Mouse (Mus musculus) kidney, adult 9 months (tissue): ENCODE data around the gene Dclk2.

Experiments
- DNase-seq: peaks from one replicate; pipeline ENCODE4 v3.0.0; 2022

The Dclk2 gene

DNA sequence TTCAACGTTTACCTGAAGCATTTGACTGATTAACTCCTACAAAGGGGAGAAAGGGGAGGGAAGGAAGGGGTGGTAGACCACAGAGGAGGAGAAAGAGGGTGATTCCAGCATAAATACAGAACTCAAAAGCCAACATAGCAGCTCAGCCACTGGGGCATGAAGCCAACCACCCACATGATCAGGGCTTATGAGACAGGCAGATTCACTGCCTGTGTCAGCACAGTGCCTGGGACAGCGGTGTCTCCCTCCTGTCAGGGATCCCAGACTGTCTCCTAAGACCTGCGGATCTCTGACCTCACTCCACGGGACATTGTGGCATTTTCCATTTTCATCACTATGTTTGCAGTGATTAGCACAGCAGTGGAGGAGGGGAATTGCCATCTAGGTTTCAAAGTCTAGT is 127.4 kb downstream of the Dclk2 start:
- DNase-seq, result peak; percentile 43

GRCm38 (mm10) chr3:86789752-86790151 is 130.9 kb downstream of the Dclk2 start:
- no peak for DNase-seq

- DNase-seq, result peak; percentile 78
These were observed 131.9 kb downstream of the Dclk2 start for GRCm38 (mm10) chr3:86788711-86789110.

DNA sequence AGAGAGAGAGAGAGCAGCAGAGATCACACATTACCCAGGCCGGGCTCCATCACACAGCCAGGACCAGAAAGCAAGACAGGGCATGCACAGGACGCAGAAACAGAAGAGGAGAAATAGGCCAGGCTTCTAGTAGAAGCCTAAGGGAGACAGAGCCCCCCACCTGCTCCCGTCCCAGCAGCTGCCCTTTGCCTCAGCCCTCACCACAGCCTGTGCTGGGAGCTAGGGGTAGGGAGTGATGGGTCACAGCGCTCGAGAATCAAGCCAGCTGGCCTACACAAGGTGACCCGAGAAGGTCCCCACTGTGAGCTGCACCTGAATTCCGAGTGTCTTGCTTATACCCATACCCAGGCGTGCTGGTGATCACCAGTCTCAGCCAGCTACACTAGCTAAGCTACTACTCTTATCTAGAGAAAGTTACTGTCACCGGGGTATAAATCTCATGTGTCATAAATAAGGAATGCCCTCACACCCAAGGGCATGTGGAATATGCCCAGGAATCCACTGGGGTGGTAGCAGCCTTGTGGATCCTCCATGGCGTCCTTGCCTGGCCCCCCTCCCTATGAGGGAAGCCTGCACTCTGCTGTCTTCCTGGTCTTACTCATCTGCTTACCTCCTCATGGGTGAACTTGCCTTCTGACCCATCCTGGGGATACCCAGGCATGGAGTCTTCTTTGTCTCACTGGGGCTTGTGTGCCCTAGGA is 133.1 kb downstream of the Dclk2 start:
- DNase-seq, result no peak

DNA sequence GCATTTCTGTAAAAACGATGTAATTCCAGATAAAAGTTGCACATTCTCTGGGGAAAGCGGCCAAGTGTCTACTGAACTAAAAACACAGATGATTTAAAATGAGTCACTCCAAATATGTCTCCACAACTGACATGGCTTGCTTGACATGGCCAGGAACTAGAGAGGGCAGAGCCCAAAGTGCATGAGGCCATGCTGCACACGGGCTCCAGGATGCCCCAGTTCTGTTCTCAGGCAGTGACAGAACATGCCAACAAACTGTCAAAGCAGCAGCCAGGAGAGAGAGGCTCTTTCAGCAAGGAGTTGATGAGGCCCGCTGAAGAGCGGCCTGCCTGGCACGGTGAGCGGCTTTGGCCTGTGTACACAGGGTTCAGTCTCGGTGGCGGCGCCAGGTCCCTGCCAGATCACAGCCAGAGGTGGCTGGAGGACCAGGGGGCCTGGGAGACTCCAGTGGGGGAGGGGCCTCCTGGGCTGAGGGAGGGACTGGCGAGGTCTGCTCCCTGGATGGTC is 133.8 kb downstream of the Dclk2 start:
- DNase-seq, result no peak

DNA sequence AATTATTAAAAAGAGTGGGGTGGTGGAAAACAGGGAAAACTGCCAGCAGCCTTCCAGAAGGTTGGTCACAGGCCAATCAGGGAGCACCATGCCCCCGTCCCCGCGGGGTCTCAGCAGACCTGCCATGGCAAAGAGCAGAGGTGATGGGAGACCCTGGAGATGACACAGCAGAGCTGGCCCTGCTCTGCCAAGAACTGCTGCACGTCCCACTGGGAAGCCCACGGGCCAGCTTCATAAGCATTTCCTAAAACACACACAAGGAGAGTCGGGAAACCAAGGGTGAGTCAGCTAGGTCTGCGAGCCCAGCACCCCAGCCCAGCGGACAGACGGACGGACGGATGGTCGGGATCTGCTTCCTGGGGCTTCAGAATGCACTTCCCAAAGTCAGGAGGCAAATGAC is 134.4 kb downstream of the Dclk2 start:
- DNase-seq, result no peak

- no peak for DNase-seq
These were observed 135.7 kb downstream of the Dclk2 start for GRCm38 (mm10) chr3:86784930-86785329.

- no peak for DNase-seq
These were observed 136.6 kb downstream of the Dclk2 start for GRCm38 (mm10) chr3:86784051-86784450.

- no peak for DNase-seq
These were observed 140.9 kb downstream of the Dclk2 start for GRCm38 (mm10) chr3:86779704-86780103.

DNA sequence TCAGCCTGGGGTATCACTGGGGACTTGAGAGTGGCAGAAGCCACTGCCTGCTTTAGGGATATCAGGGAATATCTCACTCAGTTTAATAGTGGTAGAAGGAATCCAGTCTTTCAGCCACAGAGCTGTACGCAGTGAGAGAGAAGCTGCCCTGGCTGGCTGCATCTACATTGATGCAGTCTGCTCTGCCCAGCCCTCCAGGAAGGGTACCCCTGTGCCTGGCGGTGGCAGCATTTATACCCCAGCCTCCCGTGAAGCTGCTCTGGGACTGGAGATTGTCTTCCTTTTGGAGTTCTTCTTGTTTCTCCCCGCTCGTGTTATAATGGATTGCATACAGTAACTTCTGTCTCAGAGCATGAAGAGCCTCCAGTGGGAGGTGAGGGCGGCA is 145.2 kb downstream of the Dclk2 start:
- DNase-seq, result no peak

DNA sequence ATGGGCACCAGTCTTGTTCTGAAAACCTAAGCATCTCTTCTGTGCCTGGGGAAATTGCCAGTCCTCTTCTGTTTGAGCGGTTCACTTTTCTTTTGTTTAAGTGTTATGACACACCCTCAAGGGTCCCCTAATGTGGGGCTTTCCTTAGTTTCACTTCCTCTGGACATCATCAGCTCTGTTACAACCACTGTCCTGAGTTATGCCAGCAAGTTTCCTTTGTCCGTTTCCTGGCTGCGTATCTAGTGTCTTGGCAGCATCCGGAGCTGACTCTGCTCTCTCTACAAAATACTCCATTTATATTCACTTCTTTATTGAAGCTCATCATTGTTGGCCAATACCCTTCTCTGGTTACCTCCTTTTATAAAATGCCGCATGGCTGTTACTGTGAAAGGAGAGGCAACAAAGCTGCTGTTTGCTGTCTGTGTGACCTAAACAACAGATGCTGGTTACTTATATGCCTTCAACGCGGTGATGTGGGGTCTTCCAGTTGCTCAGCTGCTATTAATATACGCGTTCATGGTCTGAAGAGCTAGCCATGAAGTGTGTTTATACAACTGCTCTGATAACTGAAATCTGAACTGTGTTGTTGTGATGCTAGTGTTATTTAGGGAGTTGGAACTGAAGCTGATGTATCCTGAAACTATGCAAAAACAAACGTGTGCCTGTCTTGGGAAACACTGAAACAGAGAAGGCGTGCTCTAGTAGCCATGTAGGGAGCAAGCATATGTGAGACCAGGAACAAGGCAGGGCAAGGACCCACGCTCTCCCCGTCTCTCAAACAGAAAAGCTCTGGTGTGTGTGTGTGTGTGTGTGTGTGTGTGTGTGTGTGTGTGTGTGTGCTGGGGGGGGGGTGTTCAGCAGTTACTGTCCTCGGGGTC is 145.8 kb downstream of the Dclk2 start:
- peak; percentile 54 for DNase-seq

DNA sequence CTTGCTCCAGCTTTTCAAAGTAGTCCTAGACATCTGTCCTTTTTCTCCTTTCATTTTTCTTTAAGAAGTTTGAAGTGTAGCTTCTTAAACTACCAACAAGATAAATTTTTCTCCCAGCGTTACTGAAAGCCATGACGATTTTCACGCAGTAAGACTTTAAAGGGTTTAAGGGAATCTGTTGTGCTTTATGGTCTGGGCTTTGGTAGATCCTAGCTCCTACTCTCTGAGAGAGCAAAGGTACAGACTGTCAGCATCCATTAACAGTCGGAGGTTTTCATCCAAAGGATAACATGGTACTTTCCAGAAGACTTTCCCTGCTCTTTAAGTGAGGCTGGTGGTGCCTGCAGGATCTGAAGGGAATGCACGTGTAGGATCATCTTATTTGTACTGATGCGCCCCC is 151.7 kb downstream of the Dclk2 start:
- no peak for DNase-seq

DNA sequence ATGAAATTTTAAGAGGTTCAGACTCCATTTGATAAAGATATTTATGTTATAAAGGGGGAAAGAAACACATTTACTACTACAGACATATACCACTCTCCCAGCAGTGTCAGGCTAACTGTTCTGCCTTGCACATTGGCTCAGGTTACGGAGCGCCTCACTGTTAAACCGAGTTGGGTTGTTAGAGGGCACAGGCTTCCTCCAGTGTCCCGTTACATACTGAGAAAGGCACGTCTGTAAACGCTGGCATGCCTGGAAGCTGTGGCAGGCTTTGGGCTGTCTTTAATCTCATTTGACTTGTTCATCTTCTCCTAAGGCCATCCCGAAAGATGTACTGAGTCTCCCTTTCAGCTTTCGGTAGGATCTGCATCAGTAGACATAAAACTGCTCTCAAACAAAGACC is 152.1 kb downstream of the Dclk2 start:
- no peak for DNase-seq

DNA sequence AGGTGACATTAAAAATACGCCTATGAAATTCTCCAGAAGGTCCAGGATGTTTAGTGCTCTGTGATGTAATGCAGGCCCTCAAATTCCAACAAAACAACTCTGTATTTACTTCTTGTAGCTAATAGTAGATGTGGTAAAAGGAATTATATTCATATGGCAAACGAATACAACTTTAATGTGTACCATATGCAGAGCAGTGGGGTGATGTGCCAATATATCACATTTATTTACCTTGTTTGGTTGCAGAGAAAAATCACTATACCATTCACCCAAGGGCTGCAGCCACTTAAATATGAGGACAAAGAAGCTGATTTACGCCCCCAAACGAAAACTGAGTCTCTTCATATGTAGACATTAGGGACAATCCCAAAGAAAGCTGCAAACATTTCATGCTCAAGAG is 158.2 kb downstream of the Dclk2 start:
- DNase-seq, result no peak

DNA sequence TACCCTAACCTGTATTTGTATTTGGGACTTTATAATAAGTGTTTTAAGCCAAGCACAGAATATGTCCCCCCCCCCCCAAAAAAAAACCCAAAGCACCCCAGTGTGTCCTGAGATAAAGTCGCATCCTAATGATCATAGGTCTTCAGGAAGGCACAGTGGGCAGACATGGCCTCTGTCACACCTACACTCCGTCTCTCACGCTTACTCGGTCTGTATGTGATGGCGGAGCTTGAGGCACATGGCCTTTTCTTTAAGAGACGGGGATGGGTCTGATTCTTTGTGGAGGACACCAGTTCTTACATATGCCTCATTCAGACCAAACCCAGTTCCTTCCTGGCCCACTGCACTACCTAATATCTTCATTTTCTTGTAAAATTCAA is 158.6 kb downstream of the Dclk2 start:
- DNase-seq, result no peak

GRCm38 (mm10) chr3:86761095-86762035 is 159.3 kb downstream of the Dclk2 start:
- peak; percentile 79 for DNase-seq

DNA sequence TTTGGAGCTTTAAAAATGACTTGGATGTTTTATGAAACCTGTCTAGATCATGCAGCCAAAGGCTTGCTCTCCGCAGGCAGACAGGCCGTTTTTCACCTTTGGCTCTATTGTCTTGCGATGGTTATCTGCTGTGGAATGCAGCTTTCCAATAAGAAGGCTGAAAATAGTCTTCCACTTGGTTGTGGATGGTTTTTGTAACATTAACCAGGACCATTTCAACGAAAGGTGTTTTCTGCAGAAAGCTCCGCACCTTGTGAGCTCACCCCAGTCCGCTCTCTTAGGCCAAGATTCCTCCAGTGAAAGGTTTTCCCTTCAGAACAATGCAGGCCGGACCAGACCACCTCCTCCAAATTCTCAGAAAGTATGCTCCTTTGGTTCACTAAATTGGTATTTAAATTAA is 160.2 kb downstream of the Dclk2 start:
- DNase-seq, result no peak

DNA sequence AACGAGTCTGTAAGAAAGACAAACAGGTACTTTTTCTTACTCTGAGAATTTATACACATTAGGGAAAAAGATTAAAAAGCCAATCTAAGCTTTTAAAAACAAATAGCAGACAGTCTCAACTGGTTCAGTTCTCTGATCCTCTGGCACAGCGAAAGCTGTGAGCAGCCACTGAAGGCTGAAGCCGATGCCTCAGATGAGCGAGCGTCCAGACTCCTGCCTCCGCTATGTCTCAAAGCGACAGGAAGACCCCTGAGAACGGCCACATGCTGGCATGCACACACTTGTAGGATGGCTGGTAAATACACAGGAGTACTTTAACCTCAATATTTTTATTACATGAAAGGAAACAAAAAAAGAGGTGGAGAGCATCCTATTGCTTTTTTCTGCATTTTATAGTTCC is 160.8 kb downstream of the Dclk2 start:
- DNase-seq, result no peak

DNA sequence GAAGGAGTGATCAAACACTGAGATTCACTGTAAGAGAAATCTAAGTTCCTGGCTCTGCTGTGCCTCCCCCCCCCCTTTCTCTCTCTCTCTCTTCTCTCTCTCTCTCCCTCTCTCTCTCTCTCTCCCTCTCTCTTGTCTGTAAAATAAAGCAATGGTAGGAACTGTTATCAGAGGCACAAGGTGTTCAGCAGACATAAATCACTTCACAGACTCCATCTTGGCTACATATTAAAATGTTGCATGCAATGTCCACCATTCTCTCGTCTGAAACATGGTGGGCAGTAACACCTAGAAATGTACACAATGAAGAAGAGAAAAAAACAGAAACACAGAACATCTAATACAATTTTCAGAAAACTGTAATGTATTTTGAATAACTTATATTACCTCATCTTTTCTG is 161.3 kb downstream of the Dclk2 start:
- DNase-seq, result no peak

DNA sequence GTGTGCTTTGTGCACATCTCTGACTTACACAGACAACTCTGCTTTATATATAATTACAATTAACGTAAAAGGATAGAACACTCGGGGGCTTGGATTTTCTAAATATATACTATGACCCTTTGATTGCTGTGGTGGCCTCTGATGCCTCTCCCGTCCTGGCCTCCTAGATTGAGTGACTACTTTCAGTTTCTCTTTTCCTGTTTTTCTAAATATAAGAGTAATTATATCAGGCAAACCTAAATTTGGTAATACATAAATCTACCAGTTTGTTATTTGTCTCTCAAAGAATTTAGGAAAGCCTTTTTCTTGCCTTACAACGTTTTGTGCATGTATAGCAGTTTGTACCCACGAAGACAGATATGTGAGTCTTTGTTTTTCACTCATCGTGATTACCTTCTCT is 161.9 kb downstream of the Dclk2 start:
- DNase-seq, result no peak

DNA sequence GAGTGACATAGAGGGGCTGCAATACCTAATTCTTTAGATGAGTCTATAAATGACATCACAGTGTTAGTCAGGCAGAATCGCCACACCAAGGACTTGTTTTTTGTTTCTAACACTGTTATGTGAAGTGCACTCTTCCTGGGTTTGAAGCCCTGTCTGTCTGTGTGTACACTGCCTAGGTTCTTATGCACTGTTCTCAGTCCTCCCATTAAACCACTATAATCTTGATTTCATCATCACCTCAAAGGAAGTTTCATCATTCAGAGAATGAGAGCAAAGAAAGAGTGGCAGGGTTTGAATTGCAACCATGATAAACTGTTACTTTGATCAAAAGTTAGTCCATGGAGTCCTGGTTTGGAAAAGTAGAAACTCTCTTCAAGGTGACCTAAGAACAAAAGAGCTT is 164.1 kb downstream of the Dclk2 start:
- no peak for DNase-seq

DNA sequence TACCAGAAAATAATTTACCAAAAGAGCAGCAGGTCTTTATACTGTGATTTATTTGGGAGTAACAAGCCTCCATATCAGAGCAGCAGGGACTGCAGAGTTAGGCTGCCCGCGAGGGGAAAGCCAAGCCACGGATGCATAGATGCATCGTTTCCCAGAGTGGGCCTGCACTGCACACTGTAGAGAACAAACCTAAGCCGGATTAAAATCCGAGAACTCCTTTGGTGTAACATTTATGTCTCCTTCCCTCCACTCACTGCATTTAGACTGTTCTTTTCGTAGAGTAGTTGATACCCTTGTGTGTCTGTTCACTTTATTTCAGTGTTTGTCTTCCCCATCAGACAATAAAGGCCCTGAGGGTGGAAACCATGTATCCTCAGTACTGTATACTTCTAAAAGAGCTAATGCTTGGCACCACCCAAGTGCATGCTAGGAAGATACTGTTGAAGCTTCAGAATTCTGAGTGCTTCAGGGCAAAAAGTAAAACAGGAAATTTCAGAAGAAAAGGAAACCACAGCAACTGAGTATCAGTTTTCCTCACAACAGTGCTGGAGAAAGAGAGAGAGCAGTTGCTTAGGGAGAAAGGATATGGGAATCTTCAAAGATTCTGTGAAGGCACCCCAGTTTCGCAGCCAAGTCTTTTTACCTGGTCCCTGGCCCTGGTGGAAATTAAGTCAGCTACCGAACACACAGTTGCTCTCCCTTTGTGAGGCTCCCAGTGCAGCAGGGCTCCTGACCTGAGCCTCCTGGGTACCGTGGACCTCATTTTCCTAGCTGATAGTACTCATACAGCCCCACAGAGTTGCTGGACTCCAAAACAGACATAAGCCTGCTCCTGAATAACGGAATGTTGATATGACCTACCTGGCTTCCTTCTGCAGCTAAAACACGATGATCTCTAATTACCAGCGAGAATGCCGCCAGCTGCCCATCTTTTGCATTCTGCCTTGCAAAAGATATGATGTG is 165.8 kb downstream of the Dclk2 start:
- no peak for DNase-seq
